Mouse (Mus musculus): ENCODE results near the gene Prkci. TPM values are rescaled to one million over a fixed set of nuclear protein-coding genes. Genes with fewer than 3 reads are reported as not detected.

The Prkci gene
- polyA plus RNA-seq, 1 experiment from 2014 or later = 37.3 TPM

- no peaks in the 10 kb centered on the region for H3K4me1 ChIP-seq (replicated peaks; ENCODE audit: control insufficient read depth, insufficient read depth, low read length)
- H3K27ac ChIP-seq (ENCODE audit: low read depth, low read length) = no peak overlapping the region
- no peaks in the 10 kb centered on the region for H3K9me3 ChIP-seq (ENCODE audit: control insufficient read depth, low read length)
- no peak overlapping the region for H3K4me3 ChIP-seq (ENCODE audit: low read depth, low read length)
- no peaks in the 10 kb centered on the region for H3K36me3 ChIP-seq (ENCODE audit: control insufficient read depth, insufficient read depth, low read length)
- ATAC-seq (ENCODE audit: low FRiP score) = no peak
- no peak overlapping the region for H3K9ac ChIP-seq (ENCODE audit: low read depth, low read length)
- no peak for DNase-seq (ENCODE audit: low spot score)
- H3K4me2 ChIP-seq (replicated peaks; ENCODE audit: low read depth, low read length) = no peak overlapping the region
- WGBS = 34% methylated on average over 3 of the region's 3 CpGs
- no peaks in the 10 kb centered on the region for H3K27me3 ChIP-seq (ENCODE audit: control insufficient read depth, insufficient read depth, low read length)
Measured at GRCm38 (mm10) chr3:31001048-31001676, 5.6 kb downstream of the Prkci start.

- no peak overlapping the region for H3K27ac ChIP-seq (ENCODE audit: low read depth, low read length)
- no peaks in the 10 kb centered on the region for H3K36me3 ChIP-seq (ENCODE audit: control insufficient read depth, insufficient read depth, low read length)
- no peaks in the 10 kb centered on the region for H3K4me1 ChIP-seq (replicated peaks; ENCODE audit: control insufficient read depth, insufficient read depth, low read length)
- no peaks in the 10 kb centered on the region for H3K9me3 ChIP-seq (ENCODE audit: control insufficient read depth, low read length)
- WGBS = 75% methylated on average over 6 of the region's 6 CpGs
- ATAC-seq (ENCODE audit: low FRiP score) = no peak
- no peak overlapping the region for H3K9ac ChIP-seq (ENCODE audit: low read depth, low read length)
- no peaks in the 10 kb centered on the region for H3K27me3 ChIP-seq (ENCODE audit: control insufficient read depth, insufficient read depth, low read length)
- no peak overlapping the region for H3K4me3 ChIP-seq (ENCODE audit: low read depth, low read length)
- no peak overlapping the region for H3K4me2 ChIP-seq (replicated peaks; ENCODE audit: low read depth, low read length)
- DNase-seq (ENCODE audit: low spot score) = no peak
Measured at GRCm38 (mm10) chr3:31004320-31005209, 9.0 kb downstream of the Prkci start.

- Histone ChIP-seq H3K36me3 (ENCODE audit: control insufficient read depth, insufficient read depth, low read length) (no peaks in the 10 kb centered on the region), H3K9me3 (ENCODE audit: control insufficient read depth, low read length) (no peaks in the 10 kb centered on the region)
- DNase-seq (ENCODE audit: low spot score) = no peak
Measured at GRCm38 (mm10) chr3:31014374-31014773, 18.8 kb downstream of the Prkci start.

GRCm38 (mm10) chr3:31015682-31016443 lies 20.3 kb downstream of the Prkci start:
- Histone ChIP-seq H3K36me3 (ENCODE audit: control insufficient read depth, insufficient read depth, low read length) (no peaks in the 10 kb centered on the region), H3K9me3 (ENCODE audit: control insufficient read depth, low read length) (no peaks in the 10 kb centered on the region), H3K27me3 (ENCODE audit: control insufficient read depth, insufficient read depth, low read length) (no peaks in the 10 kb centered on the region), H3K4me3 (ENCODE audit: low read depth, low read length) (no peak overlapping the region), H3K4me2 (replicated peaks; ENCODE audit: low read depth, low read length) (no peak overlapping the region), H3K4me1 (replicated peaks; ENCODE audit: control insufficient read depth, insufficient read depth, low read length) (no peaks in the 10 kb centered on the region), H3K27ac (ENCODE audit: low read depth, low read length) (no peak overlapping the region), H3K9ac (ENCODE audit: low read depth, low read length) (no peak overlapping the region)
- DNase-seq (ENCODE audit: low spot score) (no peak), ATAC-seq (ENCODE audit: low FRiP score) (no peak)
- WGBS = 77% methylated on average over 10 of the region's 10 CpGs

More at GRCm38 (mm10) chr3:31014374-31014773, 18.8 kb downstream of the Prkci start:
- WGBS = 91% methylated on average over 2 of the region's 2 CpGs
- Histone ChIP-seq H3K4me1 (replicated peaks; ENCODE audit: control insufficient read depth, insufficient read depth, low read length) (no peaks in the 10 kb centered on the region), H3K4me2 (replicated peaks; ENCODE audit: low read depth, low read length) (no peak overlapping the region), H3K4me3 (ENCODE audit: low read depth, low read length) (no peak overlapping the region), H3K9ac (ENCODE audit: low read depth, low read length) (no peak overlapping the region), H3K27ac (ENCODE audit: low read depth, low read length) (no peak overlapping the region), H3K27me3 (ENCODE audit: control insufficient read depth, insufficient read depth, low read length) (no peaks in the 10 kb centered on the region)
- ATAC-seq (ENCODE audit: low FRiP score) = no peak

- Histone ChIP-seq H3K4me1 (replicated peaks; ENCODE audit: control insufficient read depth, insufficient read depth, low read length) (no peaks in the 10 kb centered on the region), H3K27me3 (ENCODE audit: control insufficient read depth, insufficient read depth, low read length) (no peaks in the 10 kb centered on the region), H3K9ac (ENCODE audit: low read depth, low read length) (no peak overlapping the region), H3K4me3 (ENCODE audit: low read depth, low read length) (no peak overlapping the region), H3K27ac (ENCODE audit: low read depth, low read length) (no peak overlapping the region), H3K4me2 (replicated peaks; ENCODE audit: low read depth, low read length) (no peak overlapping the region), H3K36me3 (ENCODE audit: control insufficient read depth, insufficient read depth, low read length) (no peaks in the 10 kb centered on the region), H3K9me3 (ENCODE audit: control insufficient read depth, low read length) (no peaks in the 10 kb centered on the region)
- DNase-seq (ENCODE audit: low spot score) (no peak), ATAC-seq (ENCODE audit: low FRiP score) (no peak)
- WGBS = 32% methylated on average over 9 of the region's 9 CpGs
Measured at GRCm38 (mm10) chr3:31016594-31017196, 21.1 kb downstream of the Prkci start.

GRCm38 (mm10) chr3:31017652-31018051 lies 22.1 kb downstream of the Prkci start:
- no peak overlapping the region for H3K4me3 ChIP-seq (ENCODE audit: low read depth, low read length)
- no peak overlapping the region for H3K9ac ChIP-seq (ENCODE audit: low read depth, low read length)
- H3K4me1 ChIP-seq (replicated peaks; ENCODE audit: control insufficient read depth, insufficient read depth, low read length) = no peaks in the 10 kb centered on the region
- H3K36me3 ChIP-seq (ENCODE audit: control insufficient read depth, insufficient read depth, low read length) = no peaks in the 10 kb centered on the region
- no peak for DNase-seq (ENCODE audit: low spot score)
- H3K4me2 ChIP-seq (replicated peaks; ENCODE audit: low read depth, low read length) = no peak overlapping the region
- 48% methylated on average over 4 of the region's 4 CpGs for WGBS
- H3K27me3 ChIP-seq (ENCODE audit: control insufficient read depth, insufficient read depth, low read length) = no peaks in the 10 kb centered on the region
- no peaks in the 10 kb centered on the region for H3K9me3 ChIP-seq (ENCODE audit: control insufficient read depth, low read length)
- peak; percentile 53; the same call in 1 of the 2 replicates for ATAC-seq (ENCODE audit: low FRiP score)
- no peak overlapping the region for H3K27ac ChIP-seq (ENCODE audit: low read depth, low read length)

- Histone ChIP-seq H3K27ac (ENCODE audit: low read depth, low read length) (no peak overlapping the region), H3K4me3 (ENCODE audit: low read depth, low read length) (no peak overlapping the region), H3K4me1 (replicated peaks; ENCODE audit: control insufficient read depth, insufficient read depth, low read length) (no peaks in the 10 kb centered on the region), H3K27me3 (ENCODE audit: control insufficient read depth, insufficient read depth, low read length) (no peaks in the 10 kb centered on the region), H3K9me3 (ENCODE audit: control insufficient read depth, low read length) (no peaks in the 10 kb centered on the region), H3K9ac (ENCODE audit: low read depth, low read length) (no peak overlapping the region), H3K36me3 (ENCODE audit: control insufficient read depth, insufficient read depth, low read length) (no peaks in the 10 kb centered on the region), H3K4me2 (replicated peaks; ENCODE audit: low read depth, low read length) (no peak overlapping the region)
- no peak for DNase-seq (ENCODE audit: low spot score)
- no peak for ATAC-seq (ENCODE audit: low FRiP score)
- WGBS = 76% methylated on average over 1 of the region's 1 CpGs
Measured at GRCm38 (mm10) chr3:31019287-31019686, 23.7 kb downstream of the Prkci start.

GRCm38 (mm10) chr3:31019793-31020447 lies 24.4 kb downstream of the Prkci start:
- ATAC-seq (ENCODE audit: low FRiP score) = no peak
- Histone ChIP-seq H3K27ac (ENCODE audit: low read depth, low read length) (no peak overlapping the region), H3K27me3 (ENCODE audit: control insufficient read depth, insufficient read depth, low read length) (no peaks in the 10 kb centered on the region), H3K4me1 (replicated peaks; ENCODE audit: control insufficient read depth, insufficient read depth, low read length) (no peaks in the 10 kb centered on the region), H3K9ac (ENCODE audit: low read depth, low read length) (no peak overlapping the region), H3K9me3 (ENCODE audit: control insufficient read depth, low read length) (no peaks in the 10 kb centered on the region), H3K4me3 (ENCODE audit: low read depth, low read length) (no peak overlapping the region), H3K4me2 (replicated peaks; ENCODE audit: low read depth, low read length) (no peak overlapping the region), H3K36me3 (ENCODE audit: control insufficient read depth, insufficient read depth, low read length) (no peaks in the 10 kb centered on the region)
- no peak for DNase-seq (ENCODE audit: low spot score)
- WGBS = 93% methylated on average over 5 of the region's 5 CpGs
